Mouse (Mus musculus): ENCODE measurements around the gene Olfr398. TPM values are rescaled to one million over a fixed set of nuclear protein-coding genes. Genes with fewer than 3 reads are reported as not detected.

The Olfr398 gene
- not detected for total RNA-seq (2018; cell fraction: chromatin; rRNA removed)
- not detected for total RNA-seq (2018; cell fraction: cytosol; rRNA removed)
- total RNA-seq (2018; cell fraction: nucleus; rRNA removed): not detected
- polyA plus RNA-seq (2018): not detected in 3 replicates

DNA sequence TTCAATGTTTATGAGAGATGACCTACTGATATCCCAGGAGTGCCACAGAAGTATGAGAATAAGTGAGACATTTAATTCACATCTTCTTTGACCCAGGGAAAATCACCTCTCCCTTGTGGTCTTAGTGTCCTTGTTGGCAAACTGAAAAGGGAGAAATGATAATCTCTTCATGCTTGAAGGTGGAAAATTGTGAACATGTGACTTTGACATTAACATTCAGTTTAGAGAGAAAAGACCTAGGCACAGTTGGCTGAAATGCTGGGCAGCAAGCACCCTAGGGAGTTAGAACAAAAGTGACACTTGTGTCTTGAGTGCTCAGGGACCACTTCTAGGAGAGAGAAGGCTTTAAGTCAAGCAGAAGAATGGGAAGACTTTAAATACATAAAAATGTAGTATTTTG lies at the start of gene Olfr398:
Gene Olfr398 (minus strand): TSS at position 101 of the 400 bp plus-strand sequence.
- Histone ChIP-seq H3K27ac (no peak within 1 kb of the TSS), H3K4me3 (ENCODE audit: inconsistent target) (no peak within 1 kb of the TSS), H3K79me2 (ENCODE audit: inconsistent target) (no peaks in the 10 kb centered on the region), H3K36me3 (ENCODE audit: inconsistent target) (no peaks in the 10 kb centered on the region)

DNA sequence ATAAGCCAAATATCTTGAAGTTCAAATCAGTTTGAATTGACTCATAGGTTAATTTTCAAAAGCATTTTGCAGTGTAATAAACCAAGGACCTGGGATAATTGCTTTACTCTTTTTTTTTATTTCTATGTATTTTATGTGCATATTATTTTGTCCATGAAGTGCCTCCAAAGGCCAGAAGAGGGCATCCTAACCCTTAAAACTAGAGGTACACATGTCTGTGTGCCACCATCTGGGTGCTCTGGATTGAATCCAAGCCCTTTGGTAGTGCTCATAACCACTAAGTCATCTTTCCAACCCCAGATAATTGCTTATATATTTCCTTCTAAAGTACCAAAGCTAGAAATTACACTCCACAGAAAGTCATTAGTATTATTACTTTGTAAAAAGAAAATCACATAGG lies 2.9 kb upstream of the Olfr398 start:
- H3K79me2 ChIP-seq (ENCODE audit: inconsistent target): no peaks in the 10 kb centered on the region
- H3K27ac ChIP-seq: no peak overlapping the region
- no peak overlapping the region for H3K4me3 ChIP-seq (ENCODE audit: inconsistent target)
- no peaks in the 10 kb centered on the region for H3K36me3 ChIP-seq (ENCODE audit: inconsistent target)

DNA sequence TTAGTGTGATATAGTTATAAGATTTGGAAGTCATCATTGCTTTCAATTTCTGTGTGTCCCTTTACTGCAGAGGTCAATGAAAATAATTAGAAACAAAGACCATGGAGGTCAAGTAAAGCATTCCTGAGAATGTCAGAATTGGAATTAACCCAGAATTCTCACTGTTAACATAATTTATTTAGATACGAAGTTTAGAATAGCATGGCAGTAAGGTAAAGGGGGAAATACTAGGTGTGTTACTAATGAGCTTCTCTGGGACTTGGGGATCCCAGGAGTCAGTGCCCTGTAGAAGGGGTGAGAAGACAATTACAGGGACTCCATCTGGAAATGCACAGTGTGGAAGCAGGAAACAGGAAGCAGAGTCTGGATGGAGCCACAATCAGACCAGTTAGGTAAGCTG lies 29.7 kb downstream of the Olfr398 start, which contains the start of gene Olfr397:
Gene Olfr397 (plus strand): TSS at position 301 of the 400 bp plus-strand sequence.
- Histone ChIP-seq H3K27ac (no peak within 1 kb of the TSS), H3K36me3 (ENCODE audit: inconsistent target) (no peaks in the 10 kb centered on the region), H3K4me3 (ENCODE audit: inconsistent target) (no peak within 1 kb of the TSS), H3K79me2 (ENCODE audit: inconsistent target) (no peaks in the 10 kb centered on the region)
- WGBS (ENCODE audit: missing documents): 64% methylated on average over 1 of the region's 1 CpGs

DNA sequence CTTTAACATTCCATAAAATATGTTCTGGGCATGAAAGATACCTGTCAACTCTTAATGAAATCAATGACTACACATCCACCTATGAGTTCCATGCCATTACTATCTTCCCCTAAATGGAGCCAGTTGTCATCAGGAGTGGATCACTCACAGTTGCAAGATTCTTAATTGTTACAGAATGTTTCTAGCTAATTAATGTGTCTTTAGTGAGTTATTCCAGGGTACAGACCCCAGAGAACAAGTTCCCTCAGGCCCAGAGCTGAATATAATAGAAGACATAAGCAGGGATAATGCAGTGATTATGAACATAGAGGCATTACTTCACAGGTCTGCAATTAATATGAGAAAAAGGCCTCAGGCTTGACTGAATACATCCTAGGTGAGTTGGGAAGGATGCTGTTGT lies 53.8 kb downstream of the Olfr398 start, which contains the start of gene Olfr23:
Gene Olfr23 (plus strand): TSS at position 301 of the 400 bp plus-strand sequence.
- no peaks in the 10 kb centered on the region for H3K36me3 ChIP-seq (ENCODE audit: inconsistent target)
- no peaks in the 10 kb centered on the region for H3K79me2 ChIP-seq (ENCODE audit: inconsistent target)
- H3K4me3 ChIP-seq (ENCODE audit: inconsistent target): no peak within 1 kb of the TSS
- H3K27ac ChIP-seq: no peak within 1 kb of the TSS

Other genes starting within 250 kb of the Olfr398 start
- gene Olfr389, start 209.7 kb downstream of the Olfr398 start, polyA plus RNA-seq (2018): not detected in 3 replicates
- gene Olfr390, start 207.4 kb downstream of the Olfr398 start, polyA plus RNA-seq (2018): not detected in 3 replicates
- gene Olfr391-ps, start 187.4 kb downstream of the Olfr398 start, polyA plus RNA-seq (2018): not detected in 3 replicates
- gene Olfr392, start 173.4 kb downstream of the Olfr398 start, polyA plus RNA-seq (2018): not detected in 3 replicates
- gene Olfr393, start 139.0 kb downstream of the Olfr398 start, polyA plus RNA-seq (2018): not detected in 3 replicates
- gene Olfr394, start 99.6 kb downstream of the Olfr398 start, polyA plus RNA-seq (2018): not detected in 3 replicates
- gene Olfr395, start 81.1 kb downstream of the Olfr398 start, polyA plus RNA-seq (2018): not detected in 3 replicates
- not detected in 3 replicates for gene Olfr23, start 53.7 kb downstream of the Olfr398 start, polyA plus RNA-seq (2018)
- gene Olfr397, start 29.6 kb downstream of the Olfr398 start, polyA plus RNA-seq (2018): not detected in 3 replicates
- not detected in 3 replicates for gene Olfr139, start 66.1 kb upstream of the Olfr398 start, polyA plus RNA-seq (2018)
- gene Olfr399, start 66.2 kb upstream of the Olfr398 start, polyA plus RNA-seq (2018): not detected in 3 replicates
- gene Zfp616, start 79.5 kb upstream of the Olfr398 start, polyA plus RNA-seq (2018): not detected in 3 replicates
- not detected in 3 replicates for gene Olfr401, start 123.3 kb upstream of the Olfr398 start, polyA plus RNA-seq (2018)
- gene Olfr402, start 163.1 kb upstream of the Olfr398 start, polyA plus RNA-seq (2018): not detected in 3 replicates
- not detected in 3 replicates for gene Olfr403, start 195.8 kb upstream of the Olfr398 start, polyA plus RNA-seq (2018)
- not detected in 3 replicates for gene Olfr43, start 221.0 kb upstream of the Olfr398 start, polyA plus RNA-seq (2018)

All from macrophage (primary cell).